Mouse (Mus musculus) gastrocnemius, postnatal 25 days (tissue): ENCODE measurements around the gene Glp2r. TPM values are rescaled to one million over a fixed set of nuclear protein-coding genes. Genes with fewer than 3 reads are reported as not detected.

Experiments
- DNase-seq: peaks from one replicate; pipeline ENCODE4 v3.0.0; 2022
- total RNA-seq, 2 experiments: library from RNA; stranded (reverse); gene quantifications; 1 replicate in 1 of 2; 2 replicates in 1 of 2; pipeline ENCODE4 v1.2.3; 2021

Gene Glp2r
- total RNA-seq, 2 experiments from 2014 or later, result 0.19 to 0.51 TPM

- no peak for DNase-seq
Measured at GRCm38 (mm10) chr11:67661465-67661864, 109.5 kb downstream of the Glp2r start.

- no peak for DNase-seq
Measured at GRCm38 (mm10) chr11:67657685-67658382, 113.1 kb downstream of the Glp2r start.

GRCm38 (mm10) chr11:67656811-67657210 lies 114.1 kb downstream of the Glp2r start:
- no peak for DNase-seq

- no peak for DNase-seq
Measured at GRCm38 (mm10) chr11:67656366-67656765, 114.6 kb downstream of the Glp2r start.

GRCm38 (mm10) chr11:67655236-67655959 lies 115.6 kb downstream of the Glp2r start:
- DNase-seq, result peak; percentile 71

GRCm38 (mm10) chr11:67654514-67654913 lies 116.4 kb downstream of the Glp2r start:
- DNase-seq, result no peak

- DNase-seq, result no peak
Measured at GRCm38 (mm10) chr11:67653521-67654090, 117.3 kb downstream of the Glp2r start.

GRCm38 (mm10) chr11:67652893-67653255 lies 118.1 kb downstream of the Glp2r start:
- DNase-seq, result no peak

- DNase-seq, result no peak
Measured at GRCm38 (mm10) chr11:67652194-67652892, 118.6 kb downstream of the Glp2r start.

GRCm38 (mm10) chr11:67651731-67652130 lies 119.2 kb downstream of the Glp2r start:
- DNase-seq, result no peak

- no peak for DNase-seq
Measured at GRCm38 (mm10) chr11:67649971-67650707, 120.8 kb downstream of the Glp2r start.

GRCm38 (mm10) chr11:67648651-67649407 lies 122.1 kb downstream of the Glp2r start:
- DNase-seq, result no peak

GRCm38 (mm10) chr11:67647745-67648144 lies 123.2 kb downstream of the Glp2r start:
- peak; percentile 50 for DNase-seq

- no peak for DNase-seq
Measured at GRCm38 (mm10) chr11:67644632-67645149, 126.3 kb downstream of the Glp2r start.

- DNase-seq, result no peak
Measured at GRCm38 (mm10) chr11:67643465-67643864, 127.5 kb downstream of the Glp2r start.

GRCm38 (mm10) chr11:67642835-67643234 lies 128.1 kb downstream of the Glp2r start:
- no peak for DNase-seq

- no peak for DNase-seq
Measured at GRCm38 (mm10) chr11:67642421-67642820, 128.5 kb downstream of the Glp2r start.

- no peak for DNase-seq
Measured at GRCm38 (mm10) chr11:67640299-67640698, 130.7 kb downstream of the Glp2r start.

GRCm38 (mm10) chr11:67638401-67638800 lies 132.6 kb downstream of the Glp2r start:
- no peak for DNase-seq

- no peak for DNase-seq
Measured at GRCm38 (mm10) chr11:67636905-67637586, 133.9 kb downstream of the Glp2r start.
